Mouse (Mus musculus) heart, embryonic 15.5 days (tissue): Measurements from ENCODE around the gene Cd5. TPM values are rescaled to one million over a fixed set of nuclear protein-coding genes. Genes with fewer than 3 reads are reported as not detected.

Experiments used
- ATAC-seq: fragments of 200-750 bp; cut with Nextera tagmentation; replicated peaks from 2 replicates; pipeline ENCODE4 v1.8.0; 2017; ENCODE audit warnings: low read depth, moderate TSS enrichment; ENCODE audit not compliant: insufficient number of reproducible peaks, insufficient read depth, low FRiP score
- H3K27ac ChIP-seq: fragments of 300-500 bp; sonication (generic); 2 replicates; pipeline ENCODE4 v1.5.1; 2015; ENCODE audit warnings: mild to moderate bottlenecking, inconsistent platforms
- H3K27me3 ChIP-seq: fragments of 300-500 bp; sonication (generic); 2 replicates; pipeline ENCODE4 v1.6.1; 2015; ENCODE audit warnings: inconsistent platforms
- H3K36me3 ChIP-seq: fragments of 300-500 bp; sonication (generic); 2 replicates; pipeline ENCODE4 v1.6.1; 2015; ENCODE audit warnings: mild to moderate bottlenecking, inconsistent platforms
- H3K4me1 ChIP-seq: fragments of 300-500 bp; sonication (generic); replicated peaks from 2 replicates; pipeline ENCODE4 v1.6.1; 2015; ENCODE audit warnings: inconsistent platforms
- H3K4me2 ChIP-seq: fragments of 300-500 bp; sonication (generic); 2 replicates; pipeline ENCODE4 v1.6.1; 2015; ENCODE audit warnings: inconsistent platforms, mild to moderate bottlenecking, moderate library complexity
- H3K4me3 ChIP-seq: fragments of 300-500 bp; sonication (generic); 2 replicates; pipeline ENCODE4 v1.5.1; 2015; ENCODE audit warnings: mild to moderate bottlenecking, inconsistent platforms
- H3K9ac ChIP-seq: fragments of 300-500 bp; sonication (generic); 2 replicates; pipeline ENCODE4 v1.6.1; 2015; ENCODE audit warnings: mild to moderate bottlenecking, inconsistent platforms
- H3K9me3 ChIP-seq: fragments of 300-500 bp; sonication (generic); replicated peaks from 2 replicates; pipeline ENCODE4 v1.6.1; 2016; ENCODE audit warnings: inconsistent platforms
- WGBS: fragments of 180-500 bp; shearing (Covaris S2); methylation state at CpG from one replicate; pipeline ENCODE4 v1.1.7; 2015; ENCODE audit warnings: mixed read lengths; 5-methylcytosine and 5-hydroxymethylcytosine counted together
- polyA plus RNA-seq: library from polyadenylated mRNA; unstranded; fragments of >200 nt; fragmentation: Nextera tagmentation; extraction: Ambion mirVana; gene quantifications from 2 replicates; pipeline ENCODE4 v1.2.1, GENCODE M21; 2015

Gene Cd5
- polyA plus RNA-seq, 1 experiment from 2014 or later, result 0.53 TPM

- H3K36me3 ChIP-seq, result no peaks in the 10 kb centered on the region
- 0 out of 2 replicates have a peak overlapping the region, but pooled peaks have one; percentile 7 for H3K27ac ChIP-seq
- H3K9me3 ChIP-seq, result no peaks in the 10 kb centered on the region
- H3K27me3 ChIP-seq, result no peaks in the 10 kb centered on the region
- H3K4me2 ChIP-seq, result no peak overlapping the region
- no peak overlapping the region for H3K9ac ChIP-seq
- H3K4me1 ChIP-seq, result peaks cover 65% of the 10 kb centered on the region
- H3K4me3 ChIP-seq, result no peak overlapping the region
- ATAC-seq, result no peak
- 46% methylated on average over 9 of the region's 9 CpGs for WGBS
These were observed 39.0 kb downstream of the Cd5 start for GRCm38 (mm10) chr19:10699851-10700250.

GRCm38 (mm10) chr19:10698131-10698991, 40.4 kb downstream of the Cd5 start:
- Histone ChIP-seq H3K4me3 (no peak overlapping the region), H3K36me3 (no peaks in the 10 kb centered on the region), H3K4me1 (peaks cover 60% of the 10 kb centered on the region), H3K27ac (peak overlapping the region; percentile 2; the same call in 1 of the 2 replicates), H3K9me3 (no peaks in the 10 kb centered on the region), H3K4me2 (no peak overlapping the region), H3K9ac (no peak overlapping the region), H3K27me3 (no peaks in the 10 kb centered on the region)
- WGBS, result 63% methylated on average over 9 of the region's 9 CpGs
- no peak for ATAC-seq

GRCm38 (mm10) chr19:10695801-10696200, 43.0 kb downstream of the Cd5 start:
- H3K9ac ChIP-seq, result no peak overlapping the region
- no peaks in the 10 kb centered on the region for H3K9me3 ChIP-seq
- ATAC-seq, result no peak
- peaks cover 52% of the 10 kb centered on the region for H3K4me1 ChIP-seq
- no peaks in the 10 kb centered on the region for H3K27me3 ChIP-seq
- 59% methylated on average over 7 of the region's 7 CpGs for WGBS
- H3K36me3 ChIP-seq, result no peaks in the 10 kb centered on the region
- no peak overlapping the region for H3K4me3 ChIP-seq
- H3K27ac ChIP-seq, result 0 out of 2 replicates have a peak overlapping the region, but pooled peaks have one; percentile 0
- H3K4me2 ChIP-seq, result no peak overlapping the region

- no peaks in the 10 kb centered on the region for H3K36me3 ChIP-seq
- H3K9ac ChIP-seq, result no peak overlapping the region
- H3K4me2 ChIP-seq, result no peak overlapping the region
- 86% methylated on average over 10 of the region's 10 CpGs for WGBS
- H3K27me3 ChIP-seq, result no peaks in the 10 kb centered on the region
- peaks cover 56% of the 10 kb centered on the region for H3K4me1 ChIP-seq
- H3K4me3 ChIP-seq, result no peak overlapping the region
- no peaks in the 10 kb centered on the region for H3K9me3 ChIP-seq
- H3K27ac ChIP-seq, result no peak overlapping the region
- ATAC-seq, result no peak
These were observed 44.7 kb downstream of the Cd5 start for GRCm38 (mm10) chr19:10693926-10694682.

- no peak overlapping the region for H3K4me2 ChIP-seq
- no peak overlapping the region for H3K27ac ChIP-seq
- no peaks in the 10 kb centered on the region for H3K27me3 ChIP-seq
- WGBS, result 90% methylated on average over 4 of the region's 4 CpGs
- peaks cover 45% of the 10 kb centered on the region for H3K4me1 ChIP-seq
- no peak overlapping the region for H3K4me3 ChIP-seq
- ATAC-seq, result no peak
- H3K36me3 ChIP-seq, result no peaks in the 10 kb centered on the region
- H3K9ac ChIP-seq, result no peak overlapping the region
- no peaks in the 10 kb centered on the region for H3K9me3 ChIP-seq
These were observed 46.4 kb downstream of the Cd5 start for GRCm38 (mm10) chr19:10692361-10692760.

GRCm38 (mm10) chr19:10691660-10692059, 47.1 kb downstream of the Cd5 start:
- Histone ChIP-seq H3K36me3 (no peaks in the 10 kb centered on the region), H3K4me1 (peaks cover 39% of the 10 kb centered on the region), H3K9me3 (no peaks in the 10 kb centered on the region), H3K9ac (no peak overlapping the region), H3K27ac (no peak overlapping the region), H3K4me3 (no peak overlapping the region), H3K27me3 (no peaks in the 10 kb centered on the region), H3K4me2 (no peak overlapping the region)
- 72% methylated on average over 3 of the region's 3 CpGs for WGBS
- ATAC-seq, result no peak

GRCm38 (mm10) chr19:10691121-10691520, 47.7 kb downstream of the Cd5 start:
- Histone ChIP-seq H3K36me3 (no peaks in the 10 kb centered on the region), H3K4me2 (no peak overlapping the region), H3K4me1 (peaks cover 39% of the 10 kb centered on the region), H3K9ac (no peak overlapping the region), H3K27me3 (no peaks in the 10 kb centered on the region), H3K9me3 (no peaks in the 10 kb centered on the region), H3K27ac (peak overlapping the region; percentile 98; the same call in 1 of the 2 replicates), H3K4me3 (no peak overlapping the region)
- no peak for ATAC-seq
- WGBS, result 88% methylated on average over 4 of the region's 4 CpGs

- 38% methylated on average over 3 of the region's 3 CpGs for WGBS
- Histone ChIP-seq H3K9ac (0 out of 2 replicates have a peak overlapping the region, but pooled peaks have one; percentile 0), H3K36me3 (no peaks in the 10 kb centered on the region), H3K4me3 (peak overlapping the region; percentile 87; the same call in 1 of the 2 replicates), H3K27ac (peak overlapping the region; percentile 98), H3K4me1 (peaks cover 36% of the 10 kb centered on the region), H3K9me3 (no peaks in the 10 kb centered on the region), H3K27me3 (no peaks in the 10 kb centered on the region), H3K4me2 (peak overlapping the region; percentile 81)
- no peak for ATAC-seq
These were observed 48.5 kb downstream of the Cd5 start for GRCm38 (mm10) chr19:10690336-10690735.

GRCm38 (mm10) chr19:10689470-10690166, 49.2 kb downstream of the Cd5 start:
- 40% methylated on average over 5 of the region's 5 CpGs for WGBS
- no peak for ATAC-seq
- Histone ChIP-seq H3K27me3 (no peaks in the 10 kb centered on the region), H3K4me2 (peak overlapping the region; percentile 81), H3K4me1 (peaks cover 34% of the 10 kb centered on the region), H3K27ac (peak overlapping the region; percentile 98), H3K9me3 (no peaks in the 10 kb centered on the region), H3K4me3 (peak overlapping the region; percentile 87), H3K9ac (peak overlapping the region; percentile 79), H3K36me3 (no peaks in the 10 kb centered on the region)

GRCm38 (mm10) chr19:10688537-10689352, 50.1 kb downstream of the Cd5 start, which contains the start of gene Vps37c:
Gene Vps37c, plus strand, starts transcription at chr19:10688735.
- peak; percentile 89 for ATAC-seq
- Histone ChIP-seq H3K9ac (peak within 1 kb of the TSS; percentile 79), H3K27ac (peak within 1 kb of the TSS; percentile 98), H3K36me3 (no peaks in the 10 kb centered on the region), H3K4me3 (peak within 1 kb of the TSS; percentile 87), H3K4me1 (peaks cover 34% of the 10 kb centered on the region), H3K27me3 (no peaks in the 10 kb centered on the region), H3K9me3 (no peaks in the 10 kb centered on the region), H3K4me2 (peak within 1 kb of the TSS; percentile 81)
- under 1% methylated on average over 74 of the region's 74 CpGs for WGBS
